Mouse (Mus musculus) hindbrain, embryonic 14.5 days (tissue): Measurements from ENCODE around the gene Olfr972. TPM values are rescaled to one million over a fixed set of nuclear protein-coding genes. Genes with fewer than 3 reads are reported as not detected.
"Not testable (repeated sequence)": the region's sequence is repeated elsewhere in the genome, so short reads cannot be mapped to it uniquely, and the experiment has no call there.

Source experiments
- ATAC-seq: fragments of 200-750 bp; cut with Nextera tagmentation; 2 replicates; pipeline ENCODE4 v1.8.0; 2017; ENCODE audit warnings: moderate number of reproducible peaks, mild to moderate bottlenecking, moderate TSS enrichment, moderate library complexity; ENCODE audit not compliant: low FRiP score
- DNase-seq: peaks from one replicate; pipeline ENCODE4 v3.0.0-alpha.2; 2015; ENCODE audit warnings: low spot score
- H3K27ac ChIP-seq: fragments of 300-500 bp; sonication (generic); 2 replicates; pipeline ENCODE4 v1.5.1; 2014; ENCODE audit warnings: mild to moderate bottlenecking, moderate library complexity
- H3K27me3 ChIP-seq: fragments of 300-500 bp; sonication (generic); 2 replicates; pipeline ENCODE4 v1.6.1; 2014; ENCODE audit warnings: mild to moderate bottlenecking, low read length, mixed read lengths; ENCODE audit not compliant: control insufficient read depth, insufficient read depth
- H3K36me3 ChIP-seq: fragments of 300-500 bp; sonication (generic); replicated peaks from 2 replicates; pipeline ENCODE4 v1.6.1; 2014; ENCODE audit not compliant: control insufficient read depth, insufficient read depth
- H3K4me1 ChIP-seq: fragments of 300-500 bp; sonication (generic); replicated peaks from 2 replicates; pipeline ENCODE4 v1.6.1; 2014; ENCODE audit warnings: antibody characterized with exemption, low read length, mixed read lengths; ENCODE audit not compliant: control insufficient read depth, insufficient read depth
- H3K4me2 ChIP-seq: fragments of 300-500 bp; sonication (generic); replicated peaks from 2 replicates; pipeline ENCODE4 v1.6.1; 2014; ENCODE audit warnings: mild to moderate bottlenecking, moderate library complexity
- H3K4me3 ChIP-seq: fragments of 300-500 bp; sonication (generic); replicated peaks from 2 replicates; pipeline ENCODE4 v1.5.1; 2014; ENCODE audit warnings: mild to moderate bottlenecking, low read length
- H3K9ac ChIP-seq: fragments of 300-500 bp; sonication (generic); 2 replicates; pipeline ENCODE4 v1.6.1; 2014
- H3K9me3 ChIP-seq: fragments of 300-500 bp; sonication (generic); 2 replicates; pipeline ENCODE4 v1.6.1; 2016; ENCODE audit warnings: low read length; ENCODE audit not compliant: control insufficient read depth
- WGBS: fragments of 180-500 bp; shearing (Covaris S2); extraction: QIAGEN DNeasy Blood & Tissue Kit; methylation state at CpG from one replicate; pipeline ENCODE4 v1.1.7; 2014; 5-methylcytosine and 5-hydroxymethylcytosine counted together
- polyA plus RNA-seq: library from polyadenylated mRNA; unstranded; fragments of >200 nt; fragmentation: Nextera tagmentation; extraction: Ambion mirVana; gene quantifications from 2 replicates; pipeline ENCODE4 v1.2.1, GENCODE M21; 2014

Gene Olfr972
- not detected in 2 replicates for polyA plus RNA-seq

DNA sequence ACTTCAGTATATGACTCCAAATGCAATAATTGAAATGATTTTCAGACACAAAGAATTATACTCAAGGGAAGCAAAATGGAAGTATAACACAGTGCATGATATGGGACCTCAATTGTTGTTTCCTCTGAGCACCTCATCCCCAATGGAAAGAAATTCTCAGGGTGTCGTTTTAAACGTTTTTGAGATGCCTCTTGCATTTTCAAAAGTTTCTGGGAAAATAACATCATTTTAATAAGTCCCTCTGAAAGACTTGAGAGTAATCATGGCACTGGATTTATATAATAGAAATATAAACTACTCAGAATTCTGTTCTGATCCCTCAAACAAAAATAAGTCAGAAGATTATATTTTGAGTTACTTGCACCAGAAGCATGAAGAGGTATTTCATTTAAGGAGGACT is at the start of gene Olfr972:
TSS of gene Olfr972 (plus strand) at position 301 of the 400 bp plus-strand sequence.
- Histone ChIP-seq H3K4me2 (no peak within 1 kb of the TSS), H3K9ac (no peak within 1 kb of the TSS), H3K9me3 (no peaks in the 10 kb centered on the region), H3K4me3 (no peak within 1 kb of the TSS), H3K36me3 (no peaks in the 10 kb centered on the region), H3K27me3 (no peaks in the 10 kb centered on the region), H3K4me1 (no peaks in the 10 kb centered on the region), H3K27ac (no peak within 1 kb of the TSS)
- no peak for ATAC-seq
- no peak for DNase-seq
- WGBS, result 80% methylated on average over 2 of the region's 2 CpGs

GRCm38 (mm10) chr9:39836576-39836975 is 29.6 kb upstream of the Olfr972 start, which contains the start of gene Olfr971:
Gene Olfr971, plus strand, starts transcription at chr9:39836876.
- not testable (repeated sequence) for ATAC-seq, H3K4me1 ChIP-seq
- 84% methylated on average over 1 of the region's 2 CpGs for WGBS

GRCm38 (mm10) chr9:39871986-39872385 is 5.8 kb downstream of the Olfr972 start:
- not testable (repeated sequence) for H3K4me3 ChIP-seq, ATAC-seq, H3K9ac ChIP-seq, H3K4me2 ChIP-seq, H3K27me3 ChIP-seq, H3K27ac ChIP-seq, H3K9me3 ChIP-seq, H3K36me3 ChIP-seq, DNase-seq, H3K4me1 ChIP-seq
- WGBS, result 100% methylated on average over 1 of the region's 1 CpGs

More at GRCm38 (mm10) chr9:39836576-39836975, 29.6 kb upstream of the Olfr972 start, which contains the start of gene Olfr971:
- H3K9ac ChIP-seq, H3K36me3 ChIP-seq, H3K27me3 ChIP-seq, H3K4me3 ChIP-seq, H3K4me2 ChIP-seq, DNase-seq, H3K27ac ChIP-seq, H3K9me3 ChIP-seq: not testable (repeated sequence)

DNA sequence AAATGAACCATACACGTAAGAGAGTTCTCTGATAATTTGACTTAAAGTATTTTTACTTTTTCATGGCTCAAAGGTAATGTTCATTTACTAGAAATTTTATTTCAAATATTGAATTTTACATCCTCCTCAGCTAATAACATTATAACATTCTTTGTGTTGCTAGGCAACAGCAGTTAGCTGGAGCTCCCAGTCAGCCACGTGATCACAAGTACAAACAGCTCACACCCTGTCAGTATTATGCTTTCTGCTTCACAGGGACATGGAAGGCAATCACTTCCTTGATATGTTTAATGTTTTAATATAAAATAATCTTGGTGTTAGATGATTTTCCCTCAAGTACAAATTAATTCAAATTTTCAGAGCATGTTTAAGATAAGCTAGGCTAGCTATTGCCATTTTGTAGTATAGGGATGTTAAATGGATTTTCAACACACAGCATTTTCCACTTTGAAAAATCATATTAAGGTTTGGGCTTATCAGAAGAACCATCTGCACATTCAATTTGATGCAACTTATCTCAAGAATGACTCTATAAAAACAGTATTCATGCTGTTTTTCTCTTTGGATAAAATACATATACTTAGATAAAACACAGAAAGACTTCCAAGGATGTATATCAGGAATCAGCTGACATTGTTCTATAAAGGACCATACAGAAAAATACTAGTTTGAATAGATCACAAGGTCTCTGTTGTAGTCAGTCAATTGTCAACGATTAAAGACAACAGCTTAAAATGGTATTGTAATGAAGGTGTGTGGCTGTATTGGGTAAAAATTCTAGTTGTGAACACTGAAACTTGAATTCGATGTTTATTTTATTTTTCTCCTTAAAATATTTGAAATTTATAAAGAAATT is 11.5 kb downstream of the Olfr972 start:
- not testable (repeated sequence) for H3K27ac ChIP-seq, H3K4me3 ChIP-seq, H3K36me3 ChIP-seq, H3K4me1 ChIP-seq, H3K9me3 ChIP-seq, H3K9ac ChIP-seq, DNase-seq, H3K4me2 ChIP-seq, H3K27me3 ChIP-seq
- peak; percentile 89 for ATAC-seq
- WGBS, result no CpG with 5 or more reads among the region's 4 CpGs

GRCm38 (mm10) chr9:39905106-39905505 is 38.9 kb downstream of the Olfr972 start:
- no peak overlapping the region for H3K4me3 ChIP-seq
- no peaks in the 10 kb centered on the region for H3K9me3 ChIP-seq
- no peak overlapping the region for H3K9ac ChIP-seq
- no peak overlapping the region for H3K4me2 ChIP-seq
- no peak overlapping the region for H3K27ac ChIP-seq
- ATAC-seq (no peak), DNase-seq (no peak)
- 81% methylated on average over 6 of the region's 6 CpGs for WGBS
- no peaks in the 10 kb centered on the region for H3K4me1 ChIP-seq
- H3K27me3 ChIP-seq, result no peaks in the 10 kb centered on the region
- no peaks in the 10 kb centered on the region for H3K36me3 ChIP-seq

- 77% methylated on average over 2 of the region's 2 CpGs for whole genome bisulfite sequencing
- Histone ChIP-seq H3K27ac (no peak within 1 kb of the TSS), H3K4me2 (no peak within 1 kb of the TSS), H3K4me3 (no peak within 1 kb of the TSS), H3K4me1 (no peaks in the 10 kb centered on the region), H3K27me3 (no peaks in the 10 kb centered on the region), H3K9me3 (no peaks in the 10 kb centered on the region), H3K9ac (no peak within 1 kb of the TSS), H3K36me3 (no peaks in the 10 kb centered on the region)
- ATAC-seq (no peak), DNase-seq (no peak)
These were observed 40.8 kb downstream of the Olfr972 start, which contains the start of gene Olfr229 for GRCm38 (mm10) chr9:39907036-39907435. Gene Olfr229, plus strand, starts transcription at chr9:39907336.

DNA sequence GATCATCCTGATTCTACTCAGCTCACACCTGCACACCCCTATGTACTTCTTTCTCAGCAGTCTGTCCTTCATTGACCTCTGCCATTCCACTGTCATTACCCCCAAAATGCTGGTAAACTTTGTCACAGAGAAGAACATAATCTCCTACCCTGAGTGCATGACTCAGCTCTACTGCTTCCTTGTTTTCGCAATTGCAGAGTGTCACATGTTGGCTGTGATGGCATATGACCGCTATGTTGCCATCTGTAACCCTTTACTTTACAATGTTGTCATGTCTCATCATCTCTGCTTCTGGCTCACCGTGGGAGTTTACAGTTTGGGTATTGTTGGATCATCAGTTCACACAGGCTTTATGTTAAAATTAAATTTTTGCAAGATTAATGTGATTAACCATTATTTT is 43.7 kb downstream of the Olfr972 start:
- H3K27ac ChIP-seq, result no peak overlapping the region
- no peaks in the 10 kb centered on the region for H3K4me1 ChIP-seq
- no peaks in the 10 kb centered on the region for H3K36me3 ChIP-seq
- no peaks in the 10 kb centered on the region for H3K9me3 ChIP-seq
- no peak overlapping the region for H3K9ac ChIP-seq
- 87% methylated on average over 3 of the region's 3 CpGs for WGBS
- DNase-seq (no peak), ATAC-seq (no peak)
- no peaks in the 10 kb centered on the region for H3K27me3 ChIP-seq
- no peak overlapping the region for H3K4me3 ChIP-seq
- no peak overlapping the region for H3K4me2 ChIP-seq

Other genes with a start within 250 kb of the Olfr972 start
- not detected in 2 replicates for gene Olfr960, start 245.0 kb upstream of the Olfr972 start, polyA plus RNA-seq
- not detected in 2 replicates for gene Olfr961, start 221.3 kb upstream of the Olfr972 start, polyA plus RNA-seq
- not detected in 2 replicates for gene Olfr963, start 199.2 kb upstream of the Olfr972 start, polyA plus RNA-seq
- gene Olfr149, start 159.3 kb upstream of the Olfr972 start, polyA plus RNA-seq, result not detected in 2 replicates
- gene Olfr965, start 155.1 kb upstream of the Olfr972 start, polyA plus RNA-seq, result not detected in 2 replicates
- gene Olfr150, start 135.4 kb upstream of the Olfr972 start, polyA plus RNA-seq, result not detected in 2 replicates
- not detected in 2 replicates for gene Olfr967, start 120.2 kb upstream of the Olfr972 start, polyA plus RNA-seq
- not detected in 2 replicates for gene Olfr968, start 83.2 kb upstream of the Olfr972 start, polyA plus RNA-seq
- not detected in 2 replicates for gene Olfr969, start 75.5 kb upstream of the Olfr972 start, polyA plus RNA-seq
- gene Olfr970, start 57.6 kb upstream of the Olfr972 start, polyA plus RNA-seq, result not detected in 2 replicates
- not detected in 2 replicates for gene Olfr971, start 29.5 kb upstream of the Olfr972 start, polyA plus RNA-seq
- not detected in 2 replicates for gene Olfr229, start 40.9 kb downstream of the Olfr972 start, polyA plus RNA-seq
- not detected in 2 replicates for gene Olfr974, start 71.1 kb downstream of the Olfr972 start, polyA plus RNA-seq
- not detected in 2 replicates for gene Olfr975, start 85.6 kb downstream of the Olfr972 start, polyA plus RNA-seq
- not detected in 2 replicates for gene Olfr976, start 94.7 kb downstream of the Olfr972 start, polyA plus RNA-seq
- not detected in 2 replicates for gene Olfr978, start 125.7 kb downstream of the Olfr972 start, polyA plus RNA-seq
- not detected in 2 replicates for gene Olfr979, start 137.0 kb downstream of the Olfr972 start, polyA plus RNA-seq
- not detected in 2 replicates for gene Olfr980, start 143.2 kb downstream of the Olfr972 start, polyA plus RNA-seq
- gene Olfr981, start 155.0 kb downstream of the Olfr972 start, polyA plus RNA-seq, result not detected in 2 replicates
- not detected in 2 replicates for gene Olfr982, start 207.4 kb downstream of the Olfr972 start, polyA plus RNA-seq
- gene Olfr983, start 227.2 kb downstream of the Olfr972 start, polyA plus RNA-seq, result not detected in 2 replicates
- not detected in 2 replicates for gene Olfr984, start 247.8 kb downstream of the Olfr972 start, polyA plus RNA-seq